Mouse (Mus musculus) cerebellum, postnatal 36 days (tissue): ENCODE data around the gene Gpr55.
A peak's percentile ranks its signal among the peaks of the same experiment; 100 is the strongest.
"Not testable (repeated sequence)": the region's sequence is repeated elsewhere in the genome, so short reads cannot be mapped to it uniquely, and the experiment has no call there.

ENCODE experiments used
- DNase-seq, 2 experiments: peaks; one replicate each; pipeline ENCODE4 v3.0.0; 2021 to 2022; ENCODE audit warnings: mixed read lengths in 2 of 2

Gpr55 gene

GRCm38 (mm10) chr1:85960873-85961272 is at the start of gene Gpr55:
Gene Gpr55 (minus strand): TSS chr1:85961007.
- DNase-seq: no peak

DNA sequence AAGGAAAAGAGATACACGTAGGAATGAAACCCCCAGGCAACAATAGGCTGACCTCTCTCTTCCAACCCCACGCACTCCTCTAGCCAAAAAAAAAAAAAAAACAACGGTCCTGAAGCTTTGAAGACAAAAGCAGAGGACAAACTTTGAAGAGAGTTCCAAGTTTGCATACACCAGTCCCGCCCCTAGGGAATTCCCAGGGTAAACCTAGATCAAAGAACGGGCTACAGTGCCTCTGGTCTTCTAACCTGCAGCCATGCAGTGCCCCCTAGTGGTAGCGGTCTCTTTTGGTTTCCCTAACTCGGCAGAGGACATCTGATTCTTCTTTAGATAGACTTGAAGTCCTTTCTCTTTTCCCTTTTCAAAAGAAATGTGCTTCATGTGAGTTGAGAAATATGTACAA is 47.0 kb upstream of the Gpr55 start:
- peak; percentile 86 to 88 for DNase-seq

DNA sequence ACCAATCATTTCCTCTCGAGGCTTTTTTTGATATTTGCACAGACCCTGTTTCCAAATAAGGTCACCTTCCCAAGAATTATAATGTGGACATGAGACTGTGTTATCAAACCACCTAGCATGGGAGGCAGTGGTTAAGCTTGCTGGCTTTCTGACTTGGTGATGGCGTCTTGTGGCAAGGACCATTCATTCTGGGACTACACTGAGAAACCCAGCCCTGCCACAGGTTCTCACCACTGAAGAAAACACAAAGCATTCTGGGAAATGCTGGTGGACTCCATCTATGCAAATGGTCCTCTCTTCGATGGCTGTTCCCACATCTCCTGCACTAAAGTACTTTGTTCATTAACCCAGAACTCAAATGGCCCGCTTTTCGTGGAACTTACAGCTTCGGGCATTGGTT is 45.2 kb upstream of the Gpr55 start:
- DNase-seq: no peak

- DNase-seq: no peak
These were observed 44.7 kb upstream of the Gpr55 start for GRCm38 (mm10) chr1:86005540-86005939.

- no peak for DNase-seq
These were observed 39.2 kb upstream of the Gpr55 start for GRCm38 (mm10) chr1:85999853-86000570.

DNA sequence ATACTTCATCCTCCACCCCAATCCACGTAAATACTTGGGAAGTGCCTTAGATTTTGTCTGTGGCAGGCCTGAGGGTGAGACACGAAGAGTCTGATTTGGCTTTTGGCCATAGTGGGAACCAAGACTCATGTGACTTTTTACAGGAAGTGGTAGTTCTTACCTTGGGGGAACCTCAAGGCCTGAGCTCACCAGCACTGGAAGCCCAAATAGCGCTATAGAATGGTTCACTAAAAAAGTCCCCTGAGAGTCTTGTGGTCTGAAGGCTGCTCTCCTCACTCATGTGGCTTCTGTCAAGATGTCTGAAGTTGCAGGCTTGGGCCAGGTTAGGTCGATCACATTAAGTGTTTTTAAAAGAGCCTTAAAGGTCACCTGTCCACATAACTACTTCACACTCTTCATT is 37.2 kb upstream of the Gpr55 start:
- no peak for DNase-seq

- no peak for DNase-seq
These were observed 36.4 kb upstream of the Gpr55 start for GRCm38 (mm10) chr1:85997221-85997620.

GRCm38 (mm10) chr1:85993541-85993940 is 32.7 kb upstream of the Gpr55 start:
- DNase-seq: no peak

- no peak for DNase-seq
These were observed 31.4 kb upstream of the Gpr55 start for GRCm38 (mm10) chr1:85992175-85992574.

- DNase-seq: not testable (repeated sequence)
These were observed 28.1 kb upstream of the Gpr55 start for GRCm38 (mm10) chr1:85988882-85989281.

GRCm38 (mm10) chr1:85988351-85988750 is 27.5 kb upstream of the Gpr55 start:
- DNase-seq: no peak

GRCm38 (mm10) chr1:85985784-85986183 is 25.0 kb upstream of the Gpr55 start:
- no peak for DNase-seq

GRCm38 (mm10) chr1:85981738-85982357 is 21.0 kb upstream of the Gpr55 start:
- no peak for DNase-seq

DNA sequence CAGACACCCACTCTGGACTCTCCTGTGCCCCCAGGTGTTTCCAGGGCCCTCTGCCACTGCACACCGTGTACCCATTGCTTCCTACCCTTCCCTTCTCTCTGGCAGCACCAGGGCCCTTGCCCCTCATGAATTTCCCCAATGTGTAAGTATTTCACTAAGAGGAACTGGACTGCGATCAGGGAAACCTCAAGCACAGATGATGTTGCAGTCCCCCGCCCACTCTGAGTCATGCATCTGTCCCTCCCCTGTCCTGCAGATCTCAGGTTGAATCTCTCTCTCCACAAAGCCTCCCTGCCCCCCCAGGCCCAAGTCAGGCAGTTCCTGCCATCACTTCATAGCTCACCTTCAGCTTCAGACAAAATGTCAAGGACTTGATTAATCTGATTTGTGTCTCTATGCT is 16.9 kb upstream of the Gpr55 start:
- no peak for DNase-seq

GRCm38 (mm10) chr1:85973468-85973877 is 12.7 kb upstream of the Gpr55 start:
- DNase-seq: no peak

DNA sequence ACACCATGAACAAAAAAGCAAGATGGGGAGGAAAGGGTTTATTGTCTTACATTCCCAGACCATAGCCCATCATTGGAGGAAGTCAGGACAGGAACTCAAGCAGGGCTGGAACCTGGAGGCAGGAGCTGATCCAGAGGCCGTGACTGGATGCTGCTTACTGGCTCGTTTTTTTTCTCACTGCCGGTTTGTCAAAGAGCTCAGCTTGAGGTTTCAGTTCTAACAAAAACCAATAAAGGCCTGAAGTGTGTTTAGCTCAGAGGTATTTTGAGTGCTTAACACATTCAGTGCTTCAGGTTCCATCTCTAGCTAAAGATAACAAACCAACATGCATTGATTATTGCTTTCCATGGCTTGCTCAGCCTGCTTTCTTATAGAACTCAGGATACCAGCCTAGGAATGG is 11.5 kb upstream of the Gpr55 start:
- no peak for DNase-seq

DNA sequence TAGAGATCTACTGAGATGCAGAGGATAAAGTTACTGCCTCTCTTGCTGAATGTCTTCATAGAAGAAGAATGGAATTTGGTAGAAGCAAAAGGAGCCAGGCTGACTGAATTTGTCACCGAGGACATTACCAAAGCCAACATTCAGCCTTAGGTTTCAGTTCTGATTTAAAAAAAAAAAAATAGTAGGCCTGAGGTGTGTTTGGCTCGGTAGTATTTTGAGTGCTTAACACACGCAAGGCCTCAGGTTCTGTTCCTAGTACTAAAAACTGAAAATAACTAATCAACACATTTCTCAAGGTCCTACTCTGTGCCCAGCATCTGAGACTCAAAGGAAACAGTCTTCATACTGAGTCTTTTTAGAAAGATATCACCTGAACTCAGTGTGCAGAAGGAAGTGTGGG is 10.3 kb upstream of the Gpr55 start:
- no peak for DNase-seq

DNA sequence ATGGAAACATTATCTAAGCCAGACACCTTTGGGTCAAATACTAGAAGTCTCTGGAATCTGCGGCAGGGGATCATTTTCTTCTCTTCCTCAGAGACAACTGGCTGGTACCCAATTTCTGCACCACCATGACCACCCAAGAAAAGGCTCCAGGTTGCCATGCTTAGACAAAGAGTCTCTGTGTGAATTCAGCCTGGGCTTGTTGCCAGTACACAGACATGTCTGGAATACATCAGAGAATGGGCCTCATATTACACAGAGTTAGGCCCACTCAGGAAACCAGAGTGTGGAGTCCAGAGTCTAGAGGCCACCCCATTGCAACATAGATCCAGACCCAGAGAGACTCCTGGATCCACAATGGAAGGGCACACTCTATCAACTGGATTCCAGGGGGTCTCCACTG is 8.7 kb upstream of the Gpr55 start:
- DNase-seq: no peak

DNA sequence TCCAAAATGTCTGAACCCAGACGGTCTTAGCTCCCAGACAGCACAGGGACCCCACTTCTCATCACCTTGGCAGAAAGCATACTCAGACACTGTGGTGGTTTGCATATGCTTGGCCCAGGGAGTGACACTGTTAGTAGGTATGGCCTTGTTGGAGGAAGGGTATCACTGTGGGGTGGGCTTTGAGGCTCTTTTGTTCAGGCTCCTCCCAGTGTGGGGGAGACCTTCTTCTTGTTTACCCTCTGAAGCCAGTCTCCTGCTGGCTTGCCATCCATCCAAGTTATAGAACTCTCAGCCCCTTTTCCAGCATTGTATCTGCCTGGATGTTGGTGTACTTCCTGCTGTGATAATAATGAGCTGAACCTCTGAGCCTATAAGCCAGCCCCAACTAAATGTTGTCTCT is 8.3 kb upstream of the Gpr55 start:
- no peak for DNase-seq

DNA sequence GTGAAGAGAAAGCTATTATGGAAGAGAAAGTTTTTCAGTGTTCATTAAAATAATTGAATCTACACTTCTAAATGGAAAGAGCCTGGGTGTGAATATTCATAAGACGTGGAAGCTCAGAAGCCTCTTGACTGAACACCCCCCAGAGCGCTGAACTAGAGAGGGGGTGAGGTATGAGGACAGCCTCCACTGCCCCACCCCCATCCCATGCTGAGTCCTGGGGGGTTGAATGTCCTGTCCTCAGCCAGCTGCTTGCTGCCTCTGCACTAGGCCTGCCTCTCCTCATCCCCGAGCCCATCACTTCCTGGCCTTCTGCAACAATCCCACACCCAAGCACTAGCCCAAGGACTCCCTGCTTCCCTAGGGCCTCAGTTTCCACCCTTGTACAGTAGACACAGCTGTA is 5.0 kb upstream of the Gpr55 start:
- no peak for DNase-seq

GRCm38 (mm10) chr1:85962081-85962480 is 1.3 kb upstream of the Gpr55 start:
- no peak for DNase-seq

- DNase-seq: no peak
These were observed 924 bp downstream of the Gpr55 start for GRCm38 (mm10) chr1:85959889-85960276.

GRCm38 (mm10) chr1:85959129-85959888 is 1.5 kb downstream of the Gpr55 start:
- DNase-seq: no peak
